Mouse (Mus musculus) spleen, adult 2 months (tissue): Measurements from ENCODE around the gene Gng12.

ENCODE experiments used
- CTCF ChIP-seq: fragments of 200-500 bp; IDR thresholded peaks from 2 replicates; pipeline ENCODE4 v1.5.1; 2011; ENCODE audit warnings: mild to moderate bottlenecking, inconsistent platforms; ENCODE audit not compliant: insufficient read depth, insufficient read length, insufficient replicate concordance; ENCODE audit errors: extremely low read depth
- POLR2A ChIP-seq: fragments of 200-500 bp; IDR thresholded peaks from 2 replicates; pipeline ENCODE4 v1.6.1; 2011; ENCODE audit warnings: low read depth, low read length, inconsistent platforms

DNA sequence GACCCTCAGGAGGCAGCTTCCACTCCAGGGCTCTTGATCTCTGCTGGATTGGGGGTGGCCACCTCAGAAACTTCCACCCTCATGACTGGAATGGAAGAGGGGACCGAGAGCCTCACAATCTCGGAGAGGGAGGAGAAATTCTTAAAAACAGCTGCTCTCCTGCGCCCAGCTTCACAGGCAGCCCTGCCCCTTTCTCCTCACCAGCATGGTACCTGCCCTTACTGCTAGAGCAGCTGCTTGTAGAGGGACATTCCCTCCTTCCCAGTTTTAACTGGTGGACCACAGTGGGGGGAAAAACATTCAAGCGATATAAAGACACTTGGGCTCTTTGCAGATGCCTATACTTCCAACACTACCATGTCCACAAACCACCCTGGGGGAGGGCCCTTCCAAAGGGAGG is 122.2 kb downstream of the Gng12 start:
- TF ChIP-seq CTCF: no peak
- no peak for TF ChIP-seq POLR2A
